Mouse (Mus musculus) hindbrain, embryonic 14.5 days (tissue): ENCODE measurements around the gene Gripap1. TPM values are rescaled to one million over a fixed set of nuclear protein-coding genes. Genes with fewer than 3 reads are reported as not detected.
"Not testable (repeated sequence)": the region's sequence is repeated elsewhere in the genome, so short reads cannot be mapped to it uniquely, and the experiment has no call there.

Experiments used
- ATAC-seq: fragments of 200-750 bp; cut with Nextera tagmentation; 2 replicates; pipeline ENCODE4 v1.8.0; 2017; ENCODE audit warnings: moderate number of reproducible peaks, mild to moderate bottlenecking, moderate TSS enrichment, moderate library complexity; ENCODE audit not compliant: low FRiP score
- DNase-seq: peaks from one replicate; pipeline ENCODE4 v3.0.0-alpha.2; 2015; ENCODE audit warnings: low spot score
- H3K27ac ChIP-seq: fragments of 300-500 bp; sonication (generic); 2 replicates; pipeline ENCODE4 v1.5.1; 2014; ENCODE audit warnings: mild to moderate bottlenecking, moderate library complexity
- H3K27me3 ChIP-seq: fragments of 300-500 bp; sonication (generic); 2 replicates; pipeline ENCODE4 v1.6.1; 2014; ENCODE audit warnings: mild to moderate bottlenecking, low read length, mixed read lengths; ENCODE audit not compliant: control insufficient read depth, insufficient read depth
- H3K36me3 ChIP-seq: fragments of 300-500 bp; sonication (generic); replicated peaks from 2 replicates; pipeline ENCODE4 v1.6.1; 2014; ENCODE audit not compliant: control insufficient read depth, insufficient read depth
- H3K4me1 ChIP-seq: fragments of 300-500 bp; sonication (generic); replicated peaks from 2 replicates; pipeline ENCODE4 v1.6.1; 2014; ENCODE audit warnings: antibody characterized with exemption, low read length, mixed read lengths; ENCODE audit not compliant: control insufficient read depth, insufficient read depth
- H3K4me2 ChIP-seq: fragments of 300-500 bp; sonication (generic); replicated peaks from 2 replicates; pipeline ENCODE4 v1.6.1; 2014; ENCODE audit warnings: mild to moderate bottlenecking, moderate library complexity
- H3K4me3 ChIP-seq: fragments of 300-500 bp; sonication (generic); replicated peaks from 2 replicates; pipeline ENCODE4 v1.5.1; 2014; ENCODE audit warnings: mild to moderate bottlenecking, low read length
- H3K9ac ChIP-seq: fragments of 300-500 bp; sonication (generic); 2 replicates; pipeline ENCODE4 v1.6.1; 2014
- H3K9me3 ChIP-seq: fragments of 300-500 bp; sonication (generic); 2 replicates; pipeline ENCODE4 v1.6.1; 2016; ENCODE audit warnings: low read length; ENCODE audit not compliant: control insufficient read depth
- WGBS: fragments of 180-500 bp; shearing (Covaris S2); extraction: QIAGEN DNeasy Blood & Tissue Kit; methylation state at CpG from one replicate; pipeline ENCODE4 v1.1.7; 2014; 5-methylcytosine and 5-hydroxymethylcytosine counted together
- polyA plus RNA-seq: library from polyadenylated mRNA; unstranded; fragments of >200 nt; fragmentation: Nextera tagmentation; extraction: Ambion mirVana; gene quantifications from 2 replicates; pipeline ENCODE4 v1.2.1, GENCODE M21; 2014

Gene Gripap1
- polyA plus RNA-seq, 1 experiment from 2014 or later: 56.8 TPM

GRCm38 (mm10) chrX:7802157-7802556, 12.6 kb downstream of the Gripap1 start:
- H3K36me3 ChIP-seq: peaks cover 70% of the 10 kb centered on the region
- ATAC-seq, DNase-seq, H3K27ac ChIP-seq, H3K27me3 ChIP-seq, H3K9ac ChIP-seq, H3K9me3 ChIP-seq, H3K4me1 ChIP-seq, H3K4me3 ChIP-seq, H3K4me2 ChIP-seq: not testable (repeated sequence)
- WGBS: 100% methylated on average over 2 of the region's 2 CpGs

GRCm38 (mm10) chrX:7815016-7815415, 25.5 kb downstream of the Gripap1 start:
- not testable (repeated sequence) for DNase-seq, H3K9me3 ChIP-seq, H3K4me2 ChIP-seq, H3K4me1 ChIP-seq, ATAC-seq, H3K4me3 ChIP-seq, H3K27me3 ChIP-seq, H3K27ac ChIP-seq, H3K9ac ChIP-seq
- peaks cover 57% of the 10 kb centered on the region for H3K36me3 ChIP-seq
- 67% methylated on average over 8 of the region's 8 CpGs for WGBS

- peak; percentile 26 for DNase-seq
- Histone ChIP-seq H3K27me3 (no peaks in the 10 kb centered on the region), H3K4me1 (no peaks in the 10 kb centered on the region; the same call in 1 of the 2 replicates), H3K9ac (peak within 1 kb of the TSS; percentile 51), H3K4me3 (peak within 1 kb of the TSS; percentile 32), H3K9me3 (no peaks in the 10 kb centered on the region), H3K27ac (no peak within 1 kb of the TSS), H3K4me2 (peak within 1 kb of the TSS; percentile 57), H3K36me3 (peaks cover 20% of the 10 kb centered on the region; the same call in 1 of the 2 replicates)
- peak; percentile 63 for ATAC-seq
- WGBS: 19% methylated on average over 17 of the region's 24 CpGs
Observed at GRCm38 (mm10) chrX:7821865-7822779, 32.6 kb downstream of the Gripap1 start, which contains the start of gene Kcnd1. Gene Kcnd1 (plus strand): TSS chrX:7822289.

- ATAC-seq (no peak), DNase-seq (no peak)
- Histone ChIP-seq H3K4me1 (no peaks in the 10 kb centered on the region), H3K9ac (no peak overlapping the region), H3K27me3 (no peaks in the 10 kb centered on the region), H3K4me3 (no peak overlapping the region), H3K36me3 (no peaks in the 10 kb centered on the region), H3K4me2 (no peak overlapping the region), H3K27ac (no peak overlapping the region), H3K9me3 (no peaks in the 10 kb centered on the region)
- 100% methylated on average over 1 of the region's 1 CpGs for WGBS
Observed at GRCm38 (mm10) chrX:7837146-7837545, 47.6 kb downstream of the Gripap1 start.

GRCm38 (mm10) chrX:7840842-7841162, 51.2 kb downstream of the Gripap1 start:
- 24% methylated on average over 7 of the region's 7 CpGs for WGBS
- Histone ChIP-seq H3K4me2 (peak overlapping the region; percentile 49), H3K9me3 (no peaks in the 10 kb centered on the region), H3K27ac (peak overlapping the region; percentile 88; the same call in 1 of the 2 replicates), H3K4me1 (peaks cover 5% of the 10 kb centered on the region), H3K9ac (no peak overlapping the region), H3K27me3 (no peaks in the 10 kb centered on the region), H3K4me3 (peak overlapping the region; percentile 70; the same call in 1 of the 2 replicates), H3K36me3 (no peaks in the 10 kb centered on the region)
- DNase-seq: no peak
- no peak for ATAC-seq

- ATAC-seq (peak; percentile 96), DNase-seq (peak; percentile 89)
- Histone ChIP-seq H3K9me3 (no peaks in the 10 kb centered on the region), H3K4me2 (peak within 1 kb of the TSS; percentile 77), H3K9ac (peak within 1 kb of the TSS; percentile 77), H3K4me3 (peak within 1 kb of the TSS; percentile 70), H3K27ac (peak within 1 kb of the TSS; percentile 88), H3K4me1 (peaks cover 5% of the 10 kb centered on the region), H3K36me3 (no peaks in the 10 kb centered on the region), H3K27me3 (no peaks in the 10 kb centered on the region)
- WGBS: 18% methylated on average over 74 of the region's 74 CpGs
Observed at GRCm38 (mm10) chrX:7841163-7842162, 51.9 kb downstream of the Gripap1 start, which contains the start of gene Otud5. Gene Otud5 (plus strand): TSS chrX:7841364.

- Histone ChIP-seq H3K27ac (peak overlapping the region; percentile 88), H3K4me1 (peaks cover 5% of the 10 kb centered on the region), H3K4me3 (peak overlapping the region; percentile 70), H3K27me3 (no peaks in the 10 kb centered on the region), H3K9ac (peak overlapping the region; percentile 77), H3K9me3 (no peaks in the 10 kb centered on the region), H3K4me2 (peak overlapping the region; percentile 77), H3K36me3 (no peaks in the 10 kb centered on the region)
- WGBS: 12% methylated on average over 39 of the region's 42 CpGs
- ATAC-seq (no peak), DNase-seq (no peak)
Observed at GRCm38 (mm10) chrX:7842318-7842717, 52.8 kb downstream of the Gripap1 start.

GRCm38 (mm10) chrX:7847845-7848244, 58.3 kb downstream of the Gripap1 start:
- DNase-seq (no peak), ATAC-seq (peak; percentile 69; the same call in 1 of the 2 replicates)
- Histone ChIP-seq H3K27me3 (no peaks in the 10 kb centered on the region), H3K4me3 (no peak overlapping the region), H3K9me3 (no peaks in the 10 kb centered on the region), H3K4me2 (no peak overlapping the region), H3K9ac (no peak overlapping the region), H3K27ac (no peak overlapping the region), H3K36me3 (peaks cover 13% of the 10 kb centered on the region; the same call in 1 of the 2 replicates), H3K4me1 (peaks cover 5% of the 10 kb centered on the region)
- 59% methylated on average over 2 of the region's 2 CpGs for WGBS

GRCm38 (mm10) chrX:7854578-7854977, 65.0 kb downstream of the Gripap1 start:
- H3K9me3 ChIP-seq: no peaks in the 10 kb centered on the region
- DNase-seq: peak; percentile 28
- no peak overlapping the region for H3K4me3 ChIP-seq
- WGBS: 50% methylated on average over 2 of the region's 2 CpGs
- H3K27me3 ChIP-seq: no peaks in the 10 kb centered on the region
- no peak overlapping the region for H3K9ac ChIP-seq
- peaks cover 10% of the 10 kb centered on the region for H3K36me3 ChIP-seq
- H3K4me1 ChIP-seq: no peaks in the 10 kb centered on the region
- no peak overlapping the region for H3K4me2 ChIP-seq
- no peak overlapping the region for H3K27ac ChIP-seq
- ATAC-seq: no peak
